Mouse (Mus musculus) activated CD4-positive, CD25-positive, alpha-beta regulatory T cell, adult 4 months (primary cell): ENCODE results near the gene Cog6. TPM values are rescaled to one million over a fixed set of nuclear protein-coding genes. Genes with fewer than 3 reads are reported as not detected.

Source experiments
- ATAC-seq: one replicate; pipeline ENCODE4 v1.8.0; 2017
- polyA plus RNA-seq, 2 experiments: library from polyadenylated mRNA; unstranded; fragments of 100-300 nt; shearing (Covaris generic); gene quantifications; one replicate each; pipeline ENCODE4 v1.2.1; 2017

Cog6 gene
- 10 to 100 TPM; 17.4 to 19.5 TPM for polyA plus RNA-seq

DNA sequence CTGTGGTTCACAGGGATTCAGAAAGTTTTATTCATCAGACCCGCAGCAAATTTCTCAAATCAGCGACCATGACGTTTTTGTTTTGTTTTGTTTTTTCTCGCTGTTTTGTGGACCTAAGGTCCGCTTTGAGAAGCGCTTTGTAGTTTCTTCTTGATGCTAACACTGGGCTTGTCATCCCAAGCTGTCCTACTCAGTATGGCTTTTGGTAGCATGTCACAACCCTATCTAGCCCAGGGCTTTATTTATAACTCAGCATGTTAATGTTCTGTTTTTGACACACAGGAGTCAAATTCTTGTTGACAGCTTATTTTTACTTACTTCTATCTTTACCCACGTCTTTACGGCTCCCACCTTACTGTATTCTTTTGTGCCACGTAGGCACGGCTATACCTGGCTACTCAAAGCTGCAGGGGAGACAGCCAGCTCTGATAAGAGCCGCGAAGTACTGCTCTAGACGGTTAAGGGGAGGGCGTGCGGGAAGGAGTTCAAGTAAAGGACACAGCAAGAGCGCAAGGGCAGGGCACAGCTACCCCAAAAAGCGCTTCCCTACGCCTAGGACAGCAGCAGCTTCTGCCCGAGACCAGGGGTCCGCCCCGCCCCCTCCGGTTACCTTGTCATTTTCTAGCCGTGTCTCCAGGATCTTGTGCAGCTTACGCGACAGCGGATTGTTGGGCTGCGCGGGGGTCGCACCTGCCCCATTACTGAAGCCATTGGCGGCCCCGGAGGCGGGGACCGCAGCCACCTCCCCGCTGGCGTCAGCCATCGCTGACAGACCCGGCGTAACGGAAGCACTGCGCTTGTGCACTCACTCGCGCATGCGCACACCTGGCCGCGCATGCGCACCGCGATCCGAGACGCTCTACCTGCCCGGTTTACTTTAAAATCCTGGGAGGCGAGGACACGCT lies at the start of gene Cog6:
Gene Cog6 (minus strand): TSS at position 802 of the 905 bp plus-strand sequence.
- ATAC-seq, result peak; percentile 91

DNA sequence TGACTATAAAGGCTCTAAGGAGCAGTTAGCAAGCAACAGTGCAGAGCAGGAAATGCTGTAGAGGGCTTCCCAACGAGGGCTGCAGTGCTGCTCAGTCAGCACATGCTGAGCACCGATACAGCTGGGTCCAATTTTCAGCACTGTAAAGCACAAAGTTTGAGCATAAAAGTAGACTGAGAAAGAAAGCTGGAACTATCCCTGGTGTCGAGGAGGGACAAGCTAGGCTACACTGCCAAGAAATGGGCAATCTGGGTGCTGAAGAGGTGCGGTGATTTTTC lies 49.0 kb upstream of the Cog6 start:
- ATAC-seq, result no peak

DNA sequence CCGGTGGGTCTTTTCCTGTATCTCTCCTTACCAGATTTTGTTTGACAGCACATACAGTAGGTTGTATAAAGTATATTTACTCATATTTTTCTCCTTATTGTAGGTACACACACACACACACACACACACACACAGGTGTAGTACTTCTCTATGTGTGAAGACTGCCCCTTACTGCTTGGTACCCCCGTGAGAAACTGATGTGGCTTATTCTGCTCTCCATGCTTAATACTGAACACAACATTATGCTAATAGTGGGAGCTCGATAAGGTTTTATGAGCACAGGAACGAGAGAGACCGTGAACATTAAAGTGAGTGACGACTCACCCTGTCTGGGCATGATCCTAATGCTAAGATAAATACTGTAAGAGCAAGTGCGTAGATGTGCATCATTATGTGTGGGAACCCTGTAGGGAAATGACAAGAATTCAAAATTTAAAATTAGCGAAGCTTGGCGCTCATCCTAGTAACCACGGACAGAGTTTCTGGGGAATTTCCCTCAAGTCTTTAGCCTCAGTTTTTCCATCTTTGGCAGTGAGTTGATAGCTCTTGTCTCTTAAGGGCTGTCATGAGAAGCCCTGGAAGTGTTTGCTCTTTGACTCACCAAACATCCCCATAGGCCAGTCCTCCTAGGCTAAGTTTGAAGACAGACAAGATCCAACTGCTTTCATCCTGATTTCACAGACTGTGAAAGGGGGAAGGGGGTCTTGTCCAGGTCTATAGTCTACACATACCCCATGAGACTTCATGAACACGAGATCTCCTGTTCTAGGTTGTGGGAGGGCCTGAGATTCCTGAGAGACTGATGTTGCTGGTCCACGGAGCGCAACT lies 48.4 kb upstream of the Cog6 start:
- ATAC-seq, result no peak

DNA sequence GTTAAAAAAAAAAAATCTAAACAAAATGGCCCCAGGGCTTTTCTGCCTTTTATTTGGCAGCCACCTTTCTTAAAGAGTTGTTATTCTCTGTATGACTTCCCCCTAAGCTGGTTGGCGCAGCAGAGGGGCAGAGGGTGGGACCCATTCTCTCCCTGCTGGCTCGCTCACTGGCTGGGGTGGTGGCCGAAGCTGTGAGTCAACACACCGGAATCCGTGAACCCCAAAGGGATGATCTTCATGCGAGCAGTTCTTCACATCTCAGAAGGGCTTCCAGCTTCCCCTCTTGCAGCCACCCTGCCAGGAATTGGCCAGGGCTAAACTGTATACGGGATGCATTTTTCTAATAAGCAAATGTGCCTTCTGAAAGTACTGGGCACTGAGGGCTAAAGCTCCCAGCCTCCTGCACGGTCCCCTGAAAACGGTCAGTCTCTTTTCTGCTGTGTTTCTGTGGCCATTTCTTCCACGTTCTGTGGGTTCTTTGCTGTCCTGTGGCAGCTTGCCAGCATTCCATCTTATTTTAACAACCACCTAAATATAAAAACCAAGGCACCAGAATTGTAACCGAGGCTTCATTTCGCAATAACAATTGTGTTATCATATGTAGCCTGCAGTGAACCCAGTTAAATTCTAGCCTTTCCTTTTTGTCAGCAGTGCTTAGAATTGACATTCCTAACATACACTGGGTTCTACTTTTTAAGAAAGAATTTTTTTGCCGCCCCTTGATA lies 46.5 kb upstream of the Cog6 start:
- no peak for ATAC-seq

DNA sequence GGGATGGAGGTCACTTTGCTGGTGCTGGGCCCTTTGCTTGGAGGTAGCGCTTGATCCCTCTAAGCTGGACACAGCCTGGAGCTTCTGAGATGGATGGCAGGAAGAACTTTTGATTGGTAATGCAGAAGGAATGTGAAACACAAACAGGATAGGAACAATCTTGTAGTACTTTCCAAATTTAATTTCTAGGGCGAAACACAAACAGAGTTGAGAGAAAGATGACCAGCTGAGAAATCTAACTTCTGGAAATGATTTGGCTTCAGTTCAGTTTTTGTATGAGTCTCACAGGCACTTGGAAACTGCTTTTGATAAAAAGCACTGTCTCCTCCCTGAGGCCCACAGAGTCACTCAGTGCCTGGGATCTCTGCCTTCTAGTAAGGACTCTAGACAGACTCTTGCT lies 42.9 kb upstream of the Cog6 start:
- no peak for ATAC-seq

DNA sequence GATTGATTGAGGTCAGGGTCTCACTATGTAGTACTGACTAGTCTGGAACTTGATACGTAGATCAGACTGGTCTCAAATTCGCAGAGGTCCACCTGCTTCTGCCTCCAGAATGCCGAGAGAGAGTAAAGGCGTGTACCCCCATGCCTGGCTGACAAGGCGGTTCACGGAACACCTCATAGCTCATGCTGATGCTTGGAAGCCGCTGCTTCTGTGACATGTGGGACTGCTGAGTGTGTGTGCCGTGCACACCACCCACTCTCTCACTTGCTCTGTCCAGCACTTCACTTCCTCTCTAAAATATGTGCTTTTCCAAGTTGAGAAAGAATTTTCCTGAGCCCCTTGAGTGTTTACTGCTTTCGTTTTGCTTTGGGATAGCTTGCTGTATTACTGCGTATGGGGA lies 39.4 kb upstream of the Cog6 start:
- no peak for ATAC-seq

DNA sequence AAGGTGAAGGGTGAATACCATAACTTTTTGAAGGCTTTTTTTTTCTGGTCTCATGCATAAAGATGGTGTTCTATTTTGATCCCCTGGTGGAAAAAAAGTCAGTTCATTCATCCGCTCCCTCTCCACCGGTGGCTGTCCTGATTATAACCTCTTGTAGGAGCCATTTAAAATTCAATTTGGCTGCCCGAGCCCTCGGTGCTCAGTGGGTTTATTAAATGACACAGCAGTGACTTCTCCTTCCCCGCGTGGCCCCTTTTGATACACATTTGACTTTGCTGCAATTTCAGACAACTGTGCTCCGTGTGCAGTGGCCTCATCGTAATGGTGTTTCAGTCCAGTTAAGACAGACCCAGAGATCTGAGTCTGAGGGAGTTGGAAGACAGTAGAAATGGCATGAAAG lies 35.3 kb upstream of the Cog6 start:
- ATAC-seq, result no peak

DNA sequence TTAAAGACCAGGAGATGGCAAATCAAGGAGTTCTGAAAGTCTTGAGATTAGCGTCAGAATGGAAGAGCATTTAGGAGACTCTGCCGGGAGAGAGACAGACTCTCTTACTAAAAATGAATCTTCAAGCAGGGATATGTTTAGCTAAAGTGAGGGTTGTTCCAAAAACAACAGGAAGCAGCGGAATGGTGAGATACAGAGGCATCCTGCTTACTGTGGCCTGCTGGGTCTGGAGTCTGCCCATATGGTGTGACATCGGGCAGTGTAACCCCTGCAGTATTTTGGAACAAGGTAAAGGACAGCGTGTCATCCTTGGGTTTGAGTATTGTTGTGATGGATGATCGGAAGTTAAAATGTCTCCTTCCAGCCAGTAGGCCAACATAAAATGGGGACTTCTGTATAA lies 29.3 kb upstream of the Cog6 start:
- no peak for ATAC-seq

DNA sequence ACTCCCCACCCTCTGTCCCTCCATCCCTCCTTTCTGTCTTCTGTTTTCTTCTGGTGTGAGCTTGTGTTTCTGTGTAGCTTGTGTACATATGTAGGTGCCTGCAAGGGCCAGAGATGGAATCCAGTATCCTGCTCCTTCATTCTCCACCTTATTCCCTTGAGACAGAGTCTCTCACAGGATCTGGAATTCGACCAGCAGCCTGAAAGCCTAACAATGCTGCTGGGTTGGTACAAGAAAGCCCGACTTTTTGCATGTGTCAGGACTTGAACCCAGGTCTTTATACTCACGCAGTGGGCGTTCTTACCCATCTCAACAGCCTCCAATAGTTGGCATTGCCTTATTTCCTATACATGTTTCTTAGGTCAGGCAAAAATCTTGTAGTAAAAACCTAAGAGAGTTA lies 28.7 kb upstream of the Cog6 start:
- no peak for ATAC-seq

DNA sequence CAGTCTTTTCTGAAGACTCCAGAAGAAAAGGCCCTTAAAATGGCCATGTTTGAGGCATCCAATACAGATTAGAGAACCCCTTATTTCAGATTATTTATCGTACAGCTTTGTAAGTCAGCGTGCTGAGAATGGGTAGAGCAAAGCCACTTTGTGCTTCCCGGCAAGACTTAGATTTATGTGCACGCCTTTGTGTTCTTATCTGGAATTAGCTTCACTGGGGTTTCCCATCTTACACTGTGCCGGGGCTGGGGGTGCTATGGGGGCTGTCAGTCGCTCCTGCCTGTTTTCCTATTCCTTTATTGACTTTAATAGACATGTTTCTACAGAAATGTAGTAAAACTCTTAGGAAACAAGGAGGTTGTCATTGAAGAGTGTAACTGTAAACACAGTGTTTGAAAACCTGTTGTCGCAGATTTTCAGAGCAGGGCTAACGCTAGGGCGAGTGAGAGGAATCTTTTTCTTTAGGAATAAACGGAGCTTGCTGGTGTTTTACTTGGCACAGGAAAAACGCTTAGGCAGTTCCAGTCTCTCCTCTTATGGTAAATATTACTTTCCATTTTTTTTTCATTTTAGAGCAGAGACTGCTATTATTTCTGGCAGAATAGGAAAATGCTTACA lies 27.8 kb upstream of the Cog6 start:
- ATAC-seq, result no peak

DNA sequence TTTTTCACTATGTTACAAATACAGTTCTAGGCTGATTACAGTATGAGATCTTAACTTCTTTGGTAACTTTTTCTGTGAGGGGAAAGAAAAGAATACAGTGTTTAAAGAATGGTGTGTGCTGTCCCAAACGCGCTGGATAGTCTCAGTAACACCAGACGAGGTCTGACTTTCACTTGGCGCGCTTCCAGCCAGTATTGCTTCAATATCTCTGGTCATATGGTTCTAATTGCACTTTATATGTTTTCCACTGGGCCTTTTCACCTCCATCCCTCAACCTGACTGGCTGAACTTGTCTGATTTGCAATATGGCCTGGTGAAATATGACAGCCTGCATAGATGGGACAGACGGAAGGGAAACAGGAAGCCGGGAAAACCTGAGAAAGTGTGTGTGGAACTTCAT lies 27.2 kb upstream of the Cog6 start:
- no peak for ATAC-seq

DNA sequence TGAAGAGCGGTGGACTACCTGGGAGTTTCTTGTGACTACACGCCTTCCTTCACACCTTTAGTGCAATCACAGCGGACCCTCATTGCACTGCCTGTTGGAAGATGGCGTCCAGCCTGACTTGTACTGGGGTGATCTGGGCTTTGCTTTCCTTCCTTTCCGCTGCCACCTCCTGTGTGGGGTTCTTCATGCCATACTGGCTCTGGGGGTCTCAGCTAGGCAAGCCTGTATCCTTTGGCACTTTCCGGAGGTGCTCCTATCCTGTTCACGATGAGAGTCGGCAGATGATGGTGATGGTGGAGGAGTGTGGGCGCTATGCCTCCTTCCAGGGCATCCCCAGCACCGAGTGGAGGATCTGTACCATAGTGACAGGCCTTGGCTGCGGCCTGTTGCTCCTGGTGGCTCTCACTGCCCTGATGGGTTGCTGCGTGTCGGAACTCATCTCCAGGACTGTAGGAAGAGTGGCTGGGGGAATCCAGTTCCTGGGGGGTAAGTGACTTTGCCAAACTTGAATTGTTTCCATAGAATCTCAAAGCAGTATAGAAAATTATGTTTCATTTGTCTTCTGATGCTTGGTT lies 26.3 kb upstream of the Cog6 start:
- no peak for ATAC-seq

DNA sequence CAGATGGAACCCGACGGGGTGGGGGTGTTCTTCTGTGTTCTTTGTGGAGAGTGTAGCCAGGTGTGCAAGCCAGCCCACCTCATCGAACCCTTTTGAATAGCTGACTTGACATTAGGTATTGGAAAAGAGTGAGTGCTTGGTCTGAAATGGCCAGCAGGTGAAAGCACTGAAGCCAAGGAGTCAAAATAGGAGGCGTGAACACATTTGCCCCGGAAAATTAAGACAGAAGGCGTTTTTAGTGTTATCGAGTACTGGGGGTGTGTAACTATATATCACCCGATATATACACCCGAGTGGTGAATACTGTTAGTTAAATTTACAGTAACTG lies 25.2 kb upstream of the Cog6 start:
- no peak for ATAC-seq

DNA sequence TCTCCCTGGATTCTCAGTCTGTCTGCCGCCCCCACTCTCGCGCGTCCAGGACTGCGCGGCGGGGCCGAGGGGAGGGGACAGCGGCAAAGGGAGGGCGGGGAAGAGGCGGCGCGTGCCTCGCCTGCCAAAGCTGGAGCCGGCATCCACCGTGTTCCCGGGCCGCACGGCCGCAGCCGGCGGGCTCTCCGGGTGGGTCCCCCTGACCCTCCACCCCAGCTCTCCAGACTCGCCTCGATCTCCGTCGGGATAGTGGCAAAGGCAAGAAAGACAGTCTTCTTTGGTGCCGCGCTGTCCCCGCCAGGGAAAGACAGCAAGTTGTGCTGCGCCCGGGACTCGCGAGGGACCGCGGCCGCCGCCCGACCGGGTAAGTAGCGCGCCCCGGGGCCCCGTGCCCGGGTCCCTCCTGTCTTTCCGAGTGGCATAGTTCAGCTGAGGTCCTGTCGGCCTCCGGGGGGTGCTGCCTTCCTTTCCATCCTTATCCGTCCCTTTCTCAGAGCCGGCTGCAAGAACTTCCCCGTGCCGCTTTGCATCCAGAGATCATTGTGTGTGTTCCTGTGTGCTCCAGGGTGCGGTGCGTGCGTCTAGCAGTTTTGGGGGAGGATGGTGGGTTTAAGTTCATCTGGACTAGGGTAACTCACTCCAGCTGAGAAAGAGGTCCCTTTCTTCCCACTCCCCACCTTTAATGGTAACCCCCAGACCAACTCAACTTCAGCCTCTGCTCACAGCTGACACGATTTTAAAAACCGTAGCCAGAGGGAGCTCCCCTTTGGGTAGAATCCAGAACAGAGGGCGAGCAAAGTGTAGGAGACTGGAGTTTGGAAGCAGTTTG lies 24.6 kb upstream of the Cog6 start, which contains the start of gene Lhfp:
Gene Lhfp (plus strand): TSS at position 118 of the 829 bp plus-strand sequence.
- no peak for ATAC-seq

DNA sequence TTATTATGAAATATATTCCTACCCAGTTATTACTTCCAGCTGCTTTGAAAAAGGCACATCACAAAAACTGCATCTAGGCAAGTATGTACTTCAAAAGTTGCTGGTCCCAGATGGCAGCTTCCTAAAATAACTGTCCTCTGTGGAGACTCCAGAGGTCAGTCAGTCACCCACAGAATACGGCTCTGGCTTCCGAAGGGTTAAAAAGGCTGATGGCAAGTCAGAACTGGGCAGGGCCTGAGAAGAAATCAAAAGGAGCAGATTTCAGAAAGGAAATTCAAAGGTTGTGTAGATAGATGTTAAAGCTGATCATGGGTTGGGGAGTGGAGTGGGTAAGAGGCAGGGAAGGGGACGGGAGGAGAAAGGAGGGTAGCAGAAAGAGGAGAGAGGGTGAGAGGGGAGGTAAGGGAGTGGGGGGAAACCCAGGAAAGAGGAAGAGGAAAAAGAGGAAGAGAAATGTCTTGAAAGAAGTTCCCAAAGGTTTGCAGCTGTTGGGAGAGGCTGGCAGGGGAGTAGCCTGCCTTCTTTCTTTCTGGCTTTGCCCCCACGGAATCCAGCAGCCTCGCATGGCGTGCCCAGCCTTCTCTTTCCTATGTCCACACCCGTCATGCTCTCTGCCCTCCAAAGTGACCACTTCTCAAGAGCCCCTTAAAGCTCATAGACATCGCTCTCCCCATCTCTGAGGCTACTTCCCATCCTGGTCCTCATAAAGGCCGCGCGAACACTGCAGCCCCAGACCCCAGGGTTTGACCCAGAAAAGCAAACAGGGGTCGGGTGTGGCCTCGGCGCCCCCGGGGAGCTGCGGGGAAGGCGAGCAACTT lies 23.8 kb upstream of the Cog6 start:
- ATAC-seq, result no peak

DNA sequence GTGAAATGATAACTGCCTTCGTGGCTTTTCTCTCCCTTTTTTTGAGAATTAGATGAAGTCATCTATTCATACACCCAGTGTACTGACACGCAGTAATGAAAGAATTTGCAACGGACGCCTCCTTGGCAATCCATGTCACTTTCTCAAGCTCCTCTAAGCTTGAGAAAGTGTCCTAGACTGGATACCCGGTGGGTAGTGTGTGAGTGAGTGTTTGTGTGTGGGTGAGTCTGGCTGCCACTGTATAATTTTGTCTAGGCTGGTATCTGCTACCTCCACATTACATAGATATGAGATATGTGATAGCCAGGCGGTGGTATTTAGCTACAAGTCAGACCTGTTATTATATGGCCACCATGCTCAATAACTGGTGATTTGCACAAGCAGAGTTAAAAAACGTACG lies 22.7 kb upstream of the Cog6 start:
- no peak for ATAC-seq

DNA sequence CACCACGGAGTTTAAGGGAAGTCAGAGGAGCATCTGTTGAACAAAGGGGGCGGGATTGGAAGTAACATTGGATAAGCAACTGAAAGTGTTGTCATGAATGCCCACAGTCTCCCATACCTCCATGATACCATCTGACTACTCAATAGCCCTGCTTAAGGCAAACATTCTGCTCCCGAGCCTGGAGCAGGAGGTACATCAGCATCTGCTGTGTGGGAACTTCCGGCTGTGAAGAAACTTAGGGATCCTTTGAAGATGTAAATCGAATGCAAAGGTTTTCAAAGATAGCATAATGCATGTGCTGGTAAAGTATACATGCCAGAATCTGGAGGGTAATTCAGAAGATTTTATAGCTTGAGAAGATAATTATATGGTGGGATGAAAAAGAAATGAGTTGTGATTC lies 21.9 kb upstream of the Cog6 start:
- no peak for ATAC-seq

DNA sequence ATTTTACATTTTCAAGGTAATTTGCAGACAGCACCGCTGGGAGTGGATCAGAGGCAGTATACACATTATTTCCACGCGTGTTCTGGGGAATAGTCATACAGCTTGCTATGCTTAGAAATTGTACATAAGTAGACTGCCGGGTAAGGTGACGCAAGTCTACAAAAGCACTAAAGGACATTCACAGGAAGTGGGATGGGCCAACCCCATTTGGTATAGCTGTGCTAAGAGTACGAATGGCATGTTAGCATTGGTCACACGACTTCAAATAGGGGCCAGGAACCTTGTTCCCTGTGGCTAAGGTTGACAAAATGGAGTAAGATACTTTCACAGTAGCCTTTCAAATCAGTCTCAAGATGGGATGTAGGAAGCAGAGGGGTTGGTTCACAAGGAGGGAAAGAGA lies 19.9 kb upstream of the Cog6 start:
- ATAC-seq, result peak; percentile 73

DNA sequence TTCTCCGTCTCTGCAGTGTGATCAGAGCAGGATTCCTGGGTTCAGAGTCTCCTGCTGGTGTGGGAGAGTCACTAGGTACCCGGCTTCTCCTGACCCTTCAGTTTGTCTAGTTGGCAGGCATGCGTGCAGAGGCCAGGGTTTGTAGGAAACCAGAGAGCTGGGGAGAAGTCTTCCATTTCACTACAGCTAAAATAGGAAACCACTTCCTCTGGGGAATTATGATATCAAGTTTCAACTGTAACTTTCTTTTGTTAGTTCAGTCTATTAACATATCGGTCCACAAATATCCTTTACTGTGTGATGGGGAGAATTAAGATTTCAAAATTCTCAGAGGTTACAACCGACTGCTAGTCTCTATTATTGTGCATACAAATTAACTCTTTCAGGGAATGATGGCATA lies 19.0 kb upstream of the Cog6 start:
- no peak for ATAC-seq

DNA sequence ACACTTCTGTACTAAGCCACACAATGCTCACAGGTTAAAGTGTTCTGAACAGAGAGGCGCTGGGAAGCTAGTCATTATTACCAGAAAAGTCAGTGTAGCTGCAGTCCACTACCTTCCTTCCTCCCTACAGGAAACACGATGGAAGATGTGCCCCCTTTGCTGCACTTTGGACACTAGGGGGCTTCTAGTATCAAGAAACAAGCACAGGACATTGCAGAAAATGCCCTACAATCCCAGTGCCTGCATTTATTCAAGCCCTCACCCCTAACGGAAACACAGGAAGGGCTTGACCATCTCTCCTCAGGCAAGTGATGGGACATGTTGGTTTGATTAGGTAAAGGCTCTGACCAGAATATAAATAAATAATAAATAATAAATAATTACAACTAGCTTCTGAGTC lies 16.4 kb upstream of the Cog6 start:
- no peak for ATAC-seq

DNA sequence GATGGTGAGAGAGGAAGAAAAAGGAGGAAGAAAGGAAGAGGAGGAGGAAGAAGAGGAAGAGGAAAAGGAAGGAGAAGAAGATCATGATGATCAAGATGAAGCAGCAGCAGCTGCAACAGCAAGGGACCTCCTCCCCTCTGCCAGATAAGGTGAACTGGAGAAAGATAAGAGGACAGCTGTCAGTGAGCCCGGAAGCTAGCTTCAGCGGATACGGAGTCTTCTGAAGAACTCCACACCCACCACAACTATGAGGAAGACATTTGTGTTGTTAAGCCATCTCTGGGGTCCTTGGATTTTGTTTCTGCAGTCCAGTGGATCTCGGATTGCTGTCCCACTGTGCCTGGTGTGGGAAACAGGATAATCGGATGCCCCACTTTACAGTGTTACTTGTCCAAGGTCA lies 15.4 kb upstream of the Cog6 start:
- ATAC-seq, result no peak
